ENCODE assay signal across 19 mouse cellular contexts in genomic region chr17:84121291-84121690, GRCm38 (mm10).
A peak's percentile ranks its signal among the peaks of the same experiment; 100 is the strongest.
DNase-seq lines count a peak whose midpoint lies in the region; ATAC-seq and TF ChIP-seq lines count a peak whose summit lies in the region.
"Had no signal": no experiment of that assay in that cellular context is flagged by ENCODE, and none has a peak within 500 bp of the region (broad histone marks: within the 10 kb centered on the region; RNA-seq: fewer than 3 reads in every experiment).

No protein-coding gene starts in this region.

- DNase-seq in heart, embryonic 10.5 days (ENCODE audit: low spot score): no peak
- DNase-seq in heart, adult 8-10 months (ENCODE audit: low spot score): no peak
- DNase-seq in MEL (ENCODE audit: low read depth, low spot score): peak; percentile 90
- peak; percentile 59 for DNase-seq in thymus, postnatal 14 days
- no peak for DNase-seq in cerebellum, adult 9-11 months
- DNase-seq in urinary bladder, postnatal 4 days (ENCODE audit: low spot score in 2 of 2): no peak
- no peak for DNase-seq in left cerebral cortex, adult 9 months (ENCODE audit: low spot score in 2 of 2)
- DNase-seq: adrenal gland, postnatal 25 days; cerebellum, adult 11-12 months; embryo, embryonic 11 days; gastrocnemius, postnatal 14 days; heart, postnatal 14 days; kidney, adult 18-20 months; lung, postnatal 14 days; right cerebral cortex, adult 18-20 months had no signal

- no peak for TF ChIP-seq EP300 in MEL (IDR thresholded peaks at IDR 0.05; ENCODE audit: low read depth in 1 of 2, low read length in 2 of 2)

- no peaks in the 10 kb centered on the region for H3K9me3 ChIP-seq in heart, embryonic 10.5 days
- no peaks in the 10 kb centered on the region for H3K9me3 ChIP-seq in MEL (replicated peaks; ENCODE audit: insufficient read depth, low read length)
- H3K9me3 ChIP-seq in liver, embryonic 16.5 days (replicated peaks; ENCODE audit: control insufficient read depth, low read length): no peaks in the 10 kb centered on the region
- H3K9me3 ChIP-seq: neural tube, embryonic 15.5 days had no signal

- no peak for TF ChIP-seq RAD21 in MEL (IDR thresholded peaks at IDR 0.05; ENCODE audit: low read depth, low read length)

- peaks cover 37% of the 10 kb centered on the region for H3K4me1 ChIP-seq in heart, embryonic 10.5 days
- peaks cover 12 to 47% of the 10 kb centered on the region in 2 experiments for H3K4me1 ChIP-seq in MEL (ENCODE audit: control insufficient read depth in 1 of 2, insufficient read depth in 2 of 2, low read length in 2 of 2)
- peaks cover 39% of the 10 kb centered on the region for H3K4me1 ChIP-seq in liver, embryonic 16.5 days (ENCODE audit: control insufficient read depth, low read depth, low read length)
- H3K4me1 ChIP-seq: neural tube, embryonic 15.5 days had no signal

- H3K4me3 ChIP-seq in heart, embryonic 10.5 days: no peak overlapping the region
- peak overlapping the region in 1 of 2 experiments; percentile 41; a peak in 2 of 4 replicates for H3K4me3 ChIP-seq in MEL (ENCODE audit: control insufficient read depth in 1 of 2, insufficient read depth in 1 of 2, low read depth in 2 of 2, low read length in 2 of 2)
- peak overlapping the region; percentile 28 for H3K4me3 ChIP-seq in liver, embryonic 16.5 days (ENCODE audit: low read depth, low read length)
- H3K4me3 ChIP-seq: neural tube, embryonic 15.5 days had no signal

- no peak for TF ChIP-seq CTCF in MEL (IDR thresholded peaks at IDR 0.05 in 2 of 3, conservative IDR thresholded peaks at IDR 0.05 in 1 of 3; ENCODE audit: control insufficient read depth in 1 of 3, insufficient read depth in 1 of 3, low read depth in 2 of 3, low read length in 3 of 3, poor library complexity in 1 of 3, severe bottlenecking in 1 of 3)

- H3K36me3 ChIP-seq in heart, embryonic 10.5 days: no peaks in the 10 kb centered on the region
- peaks cover 0 to 35% of the 10 kb centered on the region in 2 experiments; a peak in 2 of 4 replicates for H3K36me3 ChIP-seq in MEL (ENCODE audit: control insufficient read depth in 1 of 2, insufficient read depth in 2 of 2, low read length in 2 of 2)
- no peaks in the 10 kb centered on the region for H3K36me3 ChIP-seq in liver, embryonic 16.5 days (ENCODE audit: control insufficient read depth, insufficient read depth)
- H3K36me3 ChIP-seq: neural tube, embryonic 15.5 days had no signal

- H3K27me3 ChIP-seq in heart, embryonic 10.5 days (ENCODE audit: insufficient read depth, poor library complexity, severe bottlenecking): no peaks in the 10 kb centered on the region
- H3K27me3 ChIP-seq in MEL (ENCODE audit: control insufficient read depth in 1 of 2, insufficient read depth in 2 of 2, low read length in 2 of 2): no peaks in the 10 kb centered on the region
- H3K27me3 ChIP-seq in liver, embryonic 16.5 days (ENCODE audit: control insufficient read depth, insufficient read depth, low read depth, low read length): no peaks in the 10 kb centered on the region
- H3K27me3 ChIP-seq: neural tube, embryonic 15.5 days had no signal

- ATAC-seq in liver, embryonic 16.5 days (ENCODE audit: low read depth): no peak
- ATAC-seq: CD4-positive, CD25-positive, alpha-beta regulatory T cell, adult 4 months had no signal

- H3K9ac ChIP-seq in MEL (ENCODE audit: control insufficient read depth, low read depth, low read length, poor library complexity, severe bottlenecking): peak overlapping the region; percentile 69
- peak overlapping the region; percentile 20; the same call in 1 of the 2 replicates for H3K9ac ChIP-seq in liver, embryonic 16.5 days (ENCODE audit: low read depth, low read length)
- H3K9ac ChIP-seq: neural tube, embryonic 15.5 days had no signal

- H3K27ac ChIP-seq in heart, embryonic 10.5 days: peak overlapping the region; percentile 13; the same call in 1 of the 2 replicates
- peak overlapping the region; percentile 90 for H3K27ac ChIP-seq in MEL (ENCODE audit: control insufficient read depth, low read depth, low read length)
- H3K27ac ChIP-seq in liver, embryonic 16.5 days (ENCODE audit: low read length): peak overlapping the region; percentile 75
- H3K27ac ChIP-seq: neural tube, embryonic 15.5 days; stomach, postnatal 0 days had no signal

- peak; percentile 28 to 66; a peak in 2 of 4 replicates for TF ChIP-seq POLR2A in MEL (IDR thresholded peaks at IDR 0.05; ENCODE audit: control insufficient read depth in 1 of 2, insufficient read depth in 1 of 2, low read depth in 1 of 2, low read length in 2 of 2, poor library complexity in 1 of 2)

- H3K79me2 ChIP-seq in MEL (ENCODE audit: control insufficient read depth, insufficient read depth, low read length, poor library complexity): peaks cover 5% of the 10 kb centered on the region; the same call in 1 of the 2 replicates

- 64% methylated on average over 6 of the region's 6 CpGs for WGBS in heart, embryonic 10.5 days
- WGBS in liver, embryonic 16.5 days (ENCODE audit: insufficient replicate concordance): 29% methylated on average over 6 of the region's 6 CpGs

- H3K4me2 ChIP-seq in liver, embryonic 16.5 days (ENCODE audit: low read depth, low read length): peak overlapping the region; percentile 14; the same call in 1 of the 2 replicates
- H3K4me2 ChIP-seq: neural tube, embryonic 15.5 days had no signal

TF ChIP-seq in MEL, 35 proteins besides CTCF, POLR2A, EP300 and RAD21:
- TF ChIP-seq NELFE (IDR thresholded peaks at IDR 0.05; ENCODE audit: low read depth, low read length) (no peak), ZNF384 (IDR thresholded peaks at IDR 0.05; ENCODE audit: low read depth, low read length) (no peak), SMC3 (IDR thresholded peaks at IDR 0.05; ENCODE audit: low read depth, low read length) (no peak), UBTF (IDR thresholded peaks at IDR 0.05; ENCODE audit: borderline replicate concordance, insufficient read depth, low read depth, low read length) (no peak), TBP (IDR thresholded peaks at IDR 0.05; ENCODE audit: low read depth, low read length) (peak; percentile 20; the same call in 1 of the 2 replicates)

Comparison
In these comparisons a context has a peak if more than half of its experiments do, and no peak if none do; other contexts are left out.
1. DNase-seq: peak in MEL (single experiment) and thymus, postnatal 14 days (single experiment); none in heart, embryonic 10.5 days (single experiment), heart, adult 8-10 months (single experiment), cerebellum, adult 9-11 months (single experiment), urinary bladder, postnatal 4 days (0 of 2) and left cerebral cortex, adult 9 months (0 of 2).
2. H3K27ac ChIP-seq: peak in every context shown above with its lines; median percentile 90 in MEL; 75 in liver, embryonic 16.5 days; 13 in heart, embryonic 10.5 days.